Mouse (Mus musculus) erythroblast, embryonic 14.5 days (primary cell): ENCODE data around the gene Plekhf1. TPM values are rescaled to one million over a fixed set of nuclear protein-coding genes. Genes with fewer than 3 reads are reported as not detected.

Experiments used
- H3K27me3 ChIP-seq: 2 replicates; pipeline ENCODE4 v1.6.1; 2012; ENCODE audit warnings: inconsistent platforms; ENCODE audit not compliant: control insufficient read depth
- H3K36me3 ChIP-seq: 2 replicates; pipeline ENCODE4 v1.6.1; 2012; ENCODE audit warnings: mild to moderate bottlenecking, inconsistent platforms; ENCODE audit not compliant: control insufficient read depth
- H3K4me1 ChIP-seq: 2 replicates; pipeline ENCODE4 v1.6.1; 2012; ENCODE audit warnings: inconsistent platforms; ENCODE audit not compliant: control insufficient read depth
- H3K4me3 ChIP-seq: replicated peaks from 2 replicates; pipeline ENCODE3; 2012; ENCODE audit warnings: moderate library complexity, mild to moderate bottlenecking, inconsistent platforms
- H3K9me3 ChIP-seq: 2 replicates; pipeline ENCODE4 v1.6.1; 2012; ENCODE audit warnings: low read length, inconsistent platforms, mixed read lengths; ENCODE audit not compliant: control insufficient read depth
- GATA1 ChIP-seq: IDR thresholded peaks from 2 replicates; pipeline ENCODE4 v1.6.1; 2012; ENCODE audit warnings: low read length, inconsistent platforms, mixed read lengths
- TAL1 ChIP-seq: IDR thresholded peaks from 3 replicates; pipeline ENCODE4 v1.6.1; 2012; ENCODE audit warnings: low read length, inconsistent platforms, mixed read lengths
- polyA plus RNA-seq: library from polyadenylated mRNA; stranded (reverse); fragments of >175 nt; gene quantifications from 2 replicates; pipeline ENCODE4 v1.2.3, GENCODE M21; 2012

Plekhf1 gene
- polyA plus RNA-seq, 1 experiment, result 0.01 TPM

GRCm38 (mm10) chr7:38191571-38191970, 36.2 kb downstream of the Plekhf1 start:
- H3K4me3 ChIP-seq, result no peak overlapping the region
- TF ChIP-seq GATA1, result no peak
- no peak for TF ChIP-seq TAL1
- no peaks in the 10 kb centered on the region for H3K36me3 ChIP-seq
- peaks cover 59% of the 10 kb centered on the region for H3K9me3 ChIP-seq
- H3K27me3 ChIP-seq, result no peaks in the 10 kb centered on the region
- H3K4me1 ChIP-seq, result no peaks in the 10 kb centered on the region

- Histone ChIP-seq H3K27me3 (no peaks in the 10 kb centered on the region), H3K36me3 (no peaks in the 10 kb centered on the region), H3K9me3 (peaks cover 56% of the 10 kb centered on the region), H3K4me3 (no peak overlapping the region), H3K4me1 (no peaks in the 10 kb centered on the region)
- TF ChIP-seq TAL1, result no peak
- TF ChIP-seq GATA1, result no peak
These were observed 36.7 kb downstream of the Plekhf1 start for GRCm38 (mm10) chr7:38191146-38191545.

- H3K27me3 ChIP-seq, result no peaks in the 10 kb centered on the region
- peaks cover 57% of the 10 kb centered on the region for H3K9me3 ChIP-seq
- no peaks in the 10 kb centered on the region for H3K4me1 ChIP-seq
- TF ChIP-seq TAL1, result no peak
- TF ChIP-seq GATA1, result no peak
- H3K4me3 ChIP-seq, result no peak overlapping the region
- no peaks in the 10 kb centered on the region for H3K36me3 ChIP-seq
These were observed 37.6 kb downstream of the Plekhf1 start for GRCm38 (mm10) chr7:38190056-38190835.

- no peaks in the 10 kb centered on the region for H3K4me1 ChIP-seq
- H3K4me3 ChIP-seq, result no peak overlapping the region
- TF ChIP-seq GATA1, result no peak
- TF ChIP-seq TAL1, result no peak
- H3K27me3 ChIP-seq, result no peaks in the 10 kb centered on the region
- H3K36me3 ChIP-seq, result no peaks in the 10 kb centered on the region
- H3K9me3 ChIP-seq, result peaks cover 52% of the 10 kb centered on the region
These were observed 38.5 kb downstream of the Plekhf1 start for GRCm38 (mm10) chr7:38189136-38189982.

GRCm38 (mm10) chr7:38188281-38189075, 39.3 kb downstream of the Plekhf1 start:
- Histone ChIP-seq H3K4me1 (peaks cover 2% of the 10 kb centered on the region; the same call in 1 of the 2 replicates), H3K36me3 (no peaks in the 10 kb centered on the region), H3K27me3 (no peaks in the 10 kb centered on the region), H3K9me3 (peaks cover 53% of the 10 kb centered on the region), H3K4me3 (no peak overlapping the region)
- no peak for TF ChIP-seq TAL1
- no peak for TF ChIP-seq GATA1

- no peaks in the 10 kb centered on the region for H3K36me3 ChIP-seq
- TF ChIP-seq TAL1 (no peak), GATA1 (no peak)
These were observed 40.0 kb downstream of the Plekhf1 start for GRCm38 (mm10) chr7:38187796-38188195.

GRCm38 (mm10) chr7:38186861-38187260, 41.0 kb downstream of the Plekhf1 start:
- Histone ChIP-seq H3K4me1 (peaks cover 9% of the 10 kb centered on the region), H3K4me3 (no peak overlapping the region), H3K9me3 (peaks cover 51% of the 10 kb centered on the region), H3K27me3 (no peaks in the 10 kb centered on the region), H3K36me3 (no peaks in the 10 kb centered on the region)
- TF ChIP-seq GATA1, result no peak
- no peak for TF ChIP-seq TAL1

More at GRCm38 (mm10) chr7:38187796-38188195, 40.0 kb downstream of the Plekhf1 start:
- Histone ChIP-seq H3K4me1 (peaks cover 9% of the 10 kb centered on the region), H3K9me3 (peaks cover 52% of the 10 kb centered on the region), H3K27me3 (no peaks in the 10 kb centered on the region), H3K4me3 (no peak overlapping the region)

GRCm38 (mm10) chr7:38184786-38185185, 43.0 kb downstream of the Plekhf1 start:
- Histone ChIP-seq H3K27me3 (no peaks in the 10 kb centered on the region), H3K36me3 (no peaks in the 10 kb centered on the region), H3K4me3 (no peak overlapping the region), H3K9me3 (peaks cover 35% of the 10 kb centered on the region), H3K4me1 (peaks cover 9% of the 10 kb centered on the region)
- no peak for TF ChIP-seq GATA1
- TF ChIP-seq TAL1, result no peak
